Mouse (Mus musculus): ENCODE results near the gene Slc9a9.

DNA sequence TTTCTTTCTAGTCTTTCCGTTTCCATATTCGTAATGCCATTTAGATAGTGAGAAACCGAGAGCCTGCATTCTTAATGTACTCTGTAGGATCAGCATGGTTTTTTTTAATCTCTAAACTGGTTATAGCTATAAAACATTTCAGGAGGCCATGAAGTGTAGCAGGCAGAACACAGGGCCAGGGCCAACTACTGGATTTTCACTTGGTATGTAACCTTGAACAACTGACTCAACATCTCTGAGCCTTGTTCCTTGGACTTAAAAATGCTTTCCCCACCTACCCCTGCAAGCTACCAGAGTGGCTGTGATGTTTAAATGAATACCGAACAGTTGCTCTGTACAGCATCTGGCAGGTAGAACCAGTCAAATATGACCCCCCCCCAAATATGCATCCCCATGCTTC is 418.5 kb downstream of the Slc9a9 start:
- TF ChIP-seq POLR2A (IDR thresholded peaks at IDR 0.05; ENCODE audit: borderline replicate concordance, extremely low read depth, low read depth, low read length) = no peak
- TF ChIP-seq CTCF (IDR thresholded peaks at IDR 0.05; ENCODE audit: insufficient read depth, low read length) = no peak
